Mouse (Mus musculus): ENCODE data around the gene Zbtb38.

DNA sequence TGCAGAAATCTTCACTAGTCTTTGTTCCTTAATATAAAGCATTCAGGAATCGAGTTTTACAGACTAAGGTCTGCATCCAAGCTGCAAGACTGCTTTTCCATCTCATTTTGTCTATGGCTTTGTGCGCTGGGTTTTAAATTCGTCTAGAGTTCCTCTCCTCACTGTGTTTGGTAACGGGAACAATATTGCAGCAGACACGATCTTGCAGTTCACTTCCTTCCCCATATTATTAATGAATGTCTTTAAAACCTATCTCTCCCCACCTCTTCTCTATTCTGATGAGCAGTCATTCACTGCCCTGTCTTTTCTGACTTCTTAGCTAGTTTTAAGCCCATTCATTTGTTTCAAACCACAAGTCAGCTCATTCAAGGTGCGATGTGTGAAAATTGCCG lies 115.5 kb downstream of the Zbtb38 start:
- TF ChIP-seq CTCF (IDR thresholded peaks at IDR 0.05; ENCODE audit: control insufficient read depth, insufficient read depth, low read length) (no peak), POLR2A (IDR thresholded peaks at IDR 0.05; ENCODE audit: borderline replicate concordance, control insufficient read depth, low read depth, low read length) (no peak)
